Mouse (Mus musculus): ENCODE measurements around the gene Ibsp. TPM values are rescaled to one million over a fixed set of nuclear protein-coding genes. Genes with fewer than 3 reads are reported as not detected.
A peak's percentile ranks its signal among the peaks of the same experiment; 100 is the strongest.

The Ibsp gene
- polyA plus RNA-seq, 1 experiment from 2014 or later: not detected

DNA sequence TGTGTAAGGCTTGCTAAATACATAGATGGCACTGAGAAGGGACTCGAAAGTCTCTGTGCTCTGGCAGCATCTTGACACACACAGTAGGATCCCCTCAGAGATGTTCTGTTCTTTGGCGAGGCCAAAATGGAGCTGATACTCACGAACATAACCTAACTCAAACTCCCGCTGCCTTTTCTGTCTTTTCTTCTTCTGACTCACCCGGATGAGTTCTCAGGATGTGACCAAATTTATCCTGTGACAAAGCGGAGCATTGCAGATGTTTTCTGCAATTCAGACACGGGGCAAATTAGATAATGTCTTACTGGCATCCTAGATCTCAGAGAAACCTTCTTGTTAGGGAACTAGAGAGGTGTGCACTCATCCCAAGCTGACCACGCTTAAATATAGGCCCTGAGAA lies 28.4 kb downstream of the Ibsp start:
- H3K36me3 ChIP-seq (ENCODE audit: control insufficient read depth, insufficient read depth, low read length): no peaks in the 10 kb centered on the region
- H3K27ac ChIP-seq (ENCODE audit: low read depth, low read length): no peak overlapping the region
- H3K27me3 ChIP-seq (ENCODE audit: control insufficient read depth, insufficient read depth, low read length): no peaks in the 10 kb centered on the region
- H3K4me3 ChIP-seq (ENCODE audit: low read depth, low read length): no peak overlapping the region
- DNase-seq (ENCODE audit: low spot score) (no peak), ATAC-seq (replicated peaks; ENCODE audit: low FRiP score) (no peak)
- H3K4me2 ChIP-seq (ENCODE audit: low read depth, low read length, severe bottlenecking): no peak overlapping the region
- H3K4me1 ChIP-seq (replicated peaks; ENCODE audit: control insufficient read depth, insufficient read depth, low read length): no peaks in the 10 kb centered on the region
- no peaks in the 10 kb centered on the region for H3K9me3 ChIP-seq (ENCODE audit: control insufficient read depth, low read length)
- no peak overlapping the region for H3K9ac ChIP-seq (ENCODE audit: low read length)
- 83% methylated on average over 8 of the region's 8 CpGs for WGBS

DNA sequence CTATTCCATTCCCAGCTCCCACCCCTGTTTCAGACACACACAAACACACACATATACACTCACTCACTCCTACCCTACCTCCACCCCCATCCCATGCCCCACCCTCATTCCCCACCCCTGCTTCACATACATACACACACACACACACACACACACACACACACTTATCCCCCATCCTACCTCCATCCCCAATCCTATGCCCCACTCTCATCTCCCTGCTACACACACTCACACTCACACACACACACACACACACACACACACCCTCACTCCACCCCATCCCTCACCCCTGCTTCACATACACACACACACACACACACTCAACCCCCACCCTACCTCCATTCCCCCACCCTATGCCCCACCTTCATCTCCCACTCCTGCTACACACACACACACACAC lies 28.9 kb downstream of the Ibsp start:
- DNase-seq (ENCODE audit: low spot score): no peak
- Histone ChIP-seq H3K4me3 (ENCODE audit: low read depth, low read length) (no peak overlapping the region), H3K27ac (ENCODE audit: low read depth, low read length) (no peak overlapping the region), H3K27me3 (ENCODE audit: control insufficient read depth, insufficient read depth, low read length) (no peaks in the 10 kb centered on the region), H3K4me2 (ENCODE audit: low read depth, low read length, severe bottlenecking) (no peak overlapping the region), H3K36me3 (ENCODE audit: control insufficient read depth, insufficient read depth, low read length) (no peaks in the 10 kb centered on the region), H3K9me3 (ENCODE audit: control insufficient read depth, low read length) (no peaks in the 10 kb centered on the region), H3K4me1 (replicated peaks; ENCODE audit: control insufficient read depth, insufficient read depth, low read length) (no peaks in the 10 kb centered on the region), H3K9ac (ENCODE audit: low read length) (no peak overlapping the region)
- peak; percentile 4; the same call in 1 of the 2 replicates for ATAC-seq (replicated peaks; ENCODE audit: low FRiP score)

- peak; percentile 27; the same call in 1 of the 2 replicates for ATAC-seq (replicated peaks; ENCODE audit: low FRiP score)
- H3K27me3 ChIP-seq (ENCODE audit: control insufficient read depth, insufficient read depth, low read length): no peaks in the 10 kb centered on the region
- WGBS: 76% methylated on average over 4 of the region's 4 CpGs
- no peak overlapping the region for H3K9ac ChIP-seq (ENCODE audit: low read length)
- H3K4me1 ChIP-seq (replicated peaks; ENCODE audit: control insufficient read depth, insufficient read depth, low read length): no peaks in the 10 kb centered on the region
- H3K36me3 ChIP-seq (ENCODE audit: control insufficient read depth, insufficient read depth, low read length): no peaks in the 10 kb centered on the region
- no peak for DNase-seq (ENCODE audit: low spot score)
- H3K4me2 ChIP-seq (ENCODE audit: low read depth, low read length, severe bottlenecking): no peak overlapping the region
- no peak overlapping the region for H3K4me3 ChIP-seq (ENCODE audit: low read depth, low read length)
- no peaks in the 10 kb centered on the region for H3K9me3 ChIP-seq (ENCODE audit: control insufficient read depth, low read length)
- no peak overlapping the region for H3K27ac ChIP-seq (ENCODE audit: low read depth, low read length)
These were observed 29.4 kb downstream of the Ibsp start for GRCm38 (mm10) chr5:104328317-104328850.

GRCm38 (mm10) chr5:104329381-104329780 lies 30.4 kb downstream of the Ibsp start:
- no peak overlapping the region for H3K4me2 ChIP-seq (ENCODE audit: low read depth, low read length, severe bottlenecking)
- DNase-seq (ENCODE audit: low spot score) (no peak), ATAC-seq (replicated peaks; ENCODE audit: low FRiP score) (no peak)
- no peaks in the 10 kb centered on the region for H3K4me1 ChIP-seq (replicated peaks; ENCODE audit: control insufficient read depth, insufficient read depth, low read length)
- H3K36me3 ChIP-seq (ENCODE audit: control insufficient read depth, insufficient read depth, low read length): no peaks in the 10 kb centered on the region
- no peak overlapping the region for H3K9ac ChIP-seq (ENCODE audit: low read length)
- H3K27me3 ChIP-seq (ENCODE audit: control insufficient read depth, insufficient read depth, low read length): no peaks in the 10 kb centered on the region
- H3K27ac ChIP-seq (ENCODE audit: low read depth, low read length): no peak overlapping the region
- no peaks in the 10 kb centered on the region for H3K9me3 ChIP-seq (ENCODE audit: control insufficient read depth, low read length)
- 82% methylated on average over 5 of the region's 5 CpGs for WGBS
- H3K4me3 ChIP-seq (ENCODE audit: low read depth, low read length): no peak overlapping the region

DNA sequence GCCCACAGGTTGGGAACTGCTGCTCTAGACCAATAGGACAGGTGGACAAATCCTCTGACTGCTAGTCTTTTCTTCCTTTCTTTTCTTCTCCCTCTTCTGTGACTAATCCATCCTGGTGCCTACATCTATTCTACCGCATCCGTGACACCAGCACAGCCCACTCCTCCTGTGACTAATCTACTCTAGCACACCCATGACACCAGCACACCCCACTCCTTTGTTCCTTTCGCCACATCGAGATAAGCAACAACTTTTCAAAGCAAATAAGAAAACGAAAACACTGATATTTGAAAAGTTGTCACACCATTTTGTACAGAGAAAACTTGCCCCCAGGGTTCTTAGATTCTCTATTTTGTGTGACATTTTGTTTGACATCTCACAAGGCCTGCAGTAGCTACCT lies 31.1 kb downstream of the Ibsp start:
- WGBS: 73% methylated on average over 5 of the region's 5 CpGs
- DNase-seq (ENCODE audit: low spot score): no peak
- Histone ChIP-seq H3K9me3 (ENCODE audit: control insufficient read depth, low read length) (no peaks in the 10 kb centered on the region), H3K27me3 (ENCODE audit: control insufficient read depth, insufficient read depth, low read length) (no peaks in the 10 kb centered on the region), H3K9ac (ENCODE audit: low read length) (no peak overlapping the region), H3K4me3 (ENCODE audit: low read depth, low read length) (no peak overlapping the region), H3K4me1 (replicated peaks; ENCODE audit: control insufficient read depth, insufficient read depth, low read length) (no peaks in the 10 kb centered on the region), H3K27ac (ENCODE audit: low read depth, low read length) (no peak overlapping the region), H3K4me2 (ENCODE audit: low read depth, low read length, severe bottlenecking) (no peak overlapping the region), H3K36me3 (ENCODE audit: control insufficient read depth, insufficient read depth, low read length) (no peaks in the 10 kb centered on the region)
- no peak for ATAC-seq (replicated peaks; ENCODE audit: low FRiP score)

DNA sequence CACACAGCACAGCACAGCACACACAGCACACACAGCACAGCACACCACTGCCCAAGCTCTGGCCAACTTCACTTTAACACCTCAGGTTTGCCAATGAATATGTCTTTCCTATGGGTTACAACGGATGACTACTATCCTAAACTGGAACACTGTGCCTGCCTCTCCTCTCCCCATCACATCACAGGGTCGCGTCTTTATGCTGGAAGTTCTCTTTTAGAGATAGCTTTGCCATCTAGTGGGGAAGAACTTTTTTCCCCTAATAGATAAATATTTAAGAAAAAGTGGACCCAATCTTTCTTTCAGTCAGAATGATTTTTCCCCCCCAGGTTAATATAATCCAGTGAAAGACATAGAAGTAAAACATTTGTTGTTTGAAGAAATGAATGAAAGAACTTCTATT lies 33.3 kb downstream of the Ibsp start:
- Histone ChIP-seq H3K9me3 (ENCODE audit: control insufficient read depth, low read length) (no peaks in the 10 kb centered on the region), H3K36me3 (ENCODE audit: control insufficient read depth, insufficient read depth, low read length) (no peaks in the 10 kb centered on the region), H3K4me2 (ENCODE audit: low read depth, low read length, severe bottlenecking) (no peak overlapping the region), H3K27me3 (ENCODE audit: control insufficient read depth, insufficient read depth, low read length) (no peaks in the 10 kb centered on the region), H3K4me1 (replicated peaks; ENCODE audit: control insufficient read depth, insufficient read depth, low read length) (no peaks in the 10 kb centered on the region), H3K4me3 (ENCODE audit: low read depth, low read length) (no peak overlapping the region), H3K9ac (ENCODE audit: low read length) (no peak overlapping the region), H3K27ac (ENCODE audit: low read depth, low read length) (no peak overlapping the region)
- WGBS: 80% methylated on average over 3 of the region's 3 CpGs
- no peak for ATAC-seq (replicated peaks; ENCODE audit: low FRiP score)
- DNase-seq (ENCODE audit: low spot score): no peak

DNA sequence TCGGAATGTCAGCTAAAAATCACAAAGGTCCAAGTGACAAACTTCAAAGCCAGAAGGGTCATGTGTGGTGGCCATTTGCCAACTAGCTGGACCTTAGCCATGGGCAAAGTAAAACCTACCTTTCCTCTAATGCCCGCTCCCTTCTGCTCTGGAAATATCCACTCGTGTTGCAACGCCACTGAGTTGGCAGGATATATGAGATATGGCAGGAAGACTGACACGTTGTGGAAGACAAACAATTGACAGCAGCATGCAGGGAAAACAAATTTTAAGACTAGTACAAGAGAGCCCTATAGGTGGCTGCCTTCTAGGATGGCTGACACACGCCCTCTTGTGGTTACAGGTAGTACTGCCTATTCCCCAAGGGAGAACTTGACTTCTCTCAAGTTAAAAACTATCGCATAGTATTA lies 34.3 kb downstream of the Ibsp start:
- Histone ChIP-seq H3K4me1 (replicated peaks; ENCODE audit: control insufficient read depth, insufficient read depth, low read length) (no peaks in the 10 kb centered on the region), H3K36me3 (ENCODE audit: control insufficient read depth, insufficient read depth, low read length) (no peaks in the 10 kb centered on the region), H3K9ac (ENCODE audit: low read length) (no peak overlapping the region), H3K4me2 (ENCODE audit: low read depth, low read length, severe bottlenecking) (no peak overlapping the region), H3K27ac (ENCODE audit: low read depth, low read length) (no peak overlapping the region), H3K27me3 (ENCODE audit: control insufficient read depth, insufficient read depth, low read length) (no peaks in the 10 kb centered on the region), H3K9me3 (ENCODE audit: control insufficient read depth, low read length) (no peaks in the 10 kb centered on the region), H3K4me3 (ENCODE audit: low read depth, low read length) (no peak overlapping the region)
- 58% methylated on average over 7 of the region's 7 CpGs for WGBS
- peak; percentile 72 for ATAC-seq (replicated peaks; ENCODE audit: low FRiP score)
- peak; percentile 70 for DNase-seq (ENCODE audit: low spot score)

- Histone ChIP-seq H3K9me3 (ENCODE audit: control insufficient read depth, low read length) (no peaks in the 10 kb centered on the region), H3K27me3 (ENCODE audit: control insufficient read depth, insufficient read depth, low read length) (no peaks in the 10 kb centered on the region), H3K4me1 (replicated peaks; ENCODE audit: control insufficient read depth, insufficient read depth, low read length) (no peaks in the 10 kb centered on the region), H3K4me2 (ENCODE audit: low read depth, low read length, severe bottlenecking) (no peak overlapping the region), H3K36me3 (ENCODE audit: control insufficient read depth, insufficient read depth, low read length) (no peaks in the 10 kb centered on the region), H3K27ac (ENCODE audit: low read depth, low read length) (no peak overlapping the region), H3K4me3 (ENCODE audit: low read depth, low read length) (no peak overlapping the region), H3K9ac (ENCODE audit: low read length) (no peak overlapping the region)
- ATAC-seq (replicated peaks; ENCODE audit: low FRiP score): peak; percentile 39; the same call in 1 of the 2 replicates
- 78% methylated on average over 6 of the region's 6 CpGs for WGBS
- DNase-seq (ENCODE audit: low spot score): no peak
These were observed 34.7 kb downstream of the Ibsp start for GRCm38 (mm10) chr5:104333643-104334042.

GRCm38 (mm10) chr5:104334516-104334915 lies 35.5 kb downstream of the Ibsp start:
- Histone ChIP-seq H3K36me3 (ENCODE audit: control insufficient read depth, insufficient read depth, low read length) (no peaks in the 10 kb centered on the region), H3K27ac (ENCODE audit: low read depth, low read length) (no peak overlapping the region), H3K9ac (ENCODE audit: low read length) (no peak overlapping the region), H3K4me1 (replicated peaks; ENCODE audit: control insufficient read depth, insufficient read depth, low read length) (no peaks in the 10 kb centered on the region), H3K9me3 (ENCODE audit: control insufficient read depth, low read length) (no peaks in the 10 kb centered on the region), H3K4me3 (ENCODE audit: low read depth, low read length) (no peak overlapping the region), H3K4me2 (ENCODE audit: low read depth, low read length, severe bottlenecking) (no peak overlapping the region), H3K27me3 (ENCODE audit: control insufficient read depth, insufficient read depth, low read length) (no peaks in the 10 kb centered on the region)
- ATAC-seq (replicated peaks; ENCODE audit: low FRiP score) (no peak), DNase-seq (ENCODE audit: low spot score) (no peak)
- WGBS: 86% methylated on average over 14 of the region's 14 CpGs

Data from forebrain, embryonic 11.5 days (tissue).